Mouse (Mus musculus): ENCODE results near the gene Ccn2. TPM values are rescaled to one million over a fixed set of nuclear protein-coding genes. Genes with fewer than 3 reads are reported as not detected.

The Ccn2 gene
- total RNA-seq, 2 experiments from 2014 or later = 16.5 to 53.2 TPM

- DNase-seq (ENCODE audit: low spot score) = no peak
Measured at GRCm38 (mm10) chr10:24640186-24640875, 45.1 kb downstream of the Ccn2 start.

- no peak for DNase-seq (ENCODE audit: low spot score)
Measured at GRCm38 (mm10) chr10:24641416-24642140, 46.3 kb downstream of the Ccn2 start.

GRCm38 (mm10) chr10:24642796-24643580 lies 47.7 kb downstream of the Ccn2 start:
- DNase-seq (ENCODE audit: low spot score) = no peak

GRCm38 (mm10) chr10:24645169-24645568 lies 49.9 kb downstream of the Ccn2 start:
- no peak for DNase-seq (ENCODE audit: low spot score)

Other genes starting within 250 kb of the Ccn2 start
- 1 to 10 TPM; 3.1 to 3.2 TPM for gene Enpp1, start 116.7 kb downstream of the Ccn2 start, total RNA-seq (2021)
- gene Enpp3, start 247.4 kb downstream of the Ccn2 start, total RNA-seq (2021) = 1 to 10 TPM; 2.1 to 2.6 TPM

All from gastrocnemius, adult 18-20 months (tissue).